Mouse (Mus musculus): ENCODE results near the gene Popdc3. TPM values are rescaled to one million over a fixed set of nuclear protein-coding genes. Genes with fewer than 3 reads are reported as not detected.

Gene Popdc3
- polyA plus RNA-seq, 1 experiment from 2014 or later = 0.44 TPM

DNA sequence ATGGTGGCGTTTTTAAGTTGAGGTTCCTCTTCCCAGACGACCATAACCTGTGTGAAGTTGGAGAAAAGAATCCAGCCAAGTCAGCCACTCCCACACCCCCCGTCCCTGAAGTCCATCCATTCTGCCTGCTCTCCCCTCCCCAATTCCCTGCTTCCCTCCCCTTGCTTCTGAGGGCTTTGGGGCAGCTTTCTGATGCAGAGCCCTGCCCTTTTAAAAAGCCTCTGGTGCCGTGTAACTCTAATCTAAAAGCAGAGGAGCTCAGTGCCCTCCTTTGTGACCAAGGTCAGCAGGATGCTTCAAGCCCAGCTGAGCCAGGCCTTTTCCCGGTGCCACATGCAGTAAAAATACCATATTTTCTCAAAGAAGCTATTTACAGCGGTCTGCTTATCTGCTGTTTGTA lies 31.1 kb upstream of the Popdc3 start:
- no peak overlapping the region for H3K9ac ChIP-seq (ENCODE audit: low read length)
- H3K27ac ChIP-seq (ENCODE audit: low read depth, low read length) = no peak overlapping the region
- H3K27me3 ChIP-seq (replicated peaks; ENCODE audit: control insufficient read depth, insufficient read depth, low read length) = no peaks in the 10 kb centered on the region
- no peak overlapping the region for H3K4me3 ChIP-seq (ENCODE audit: low read depth, low read length)
- no peaks in the 10 kb centered on the region for H3K9me3 ChIP-seq (replicated peaks; ENCODE audit: control insufficient read depth, low read length)
- DNase-seq (ENCODE audit: low spot score) (no peak), ATAC-seq (no peak)
- no peak overlapping the region for H3K4me2 ChIP-seq (ENCODE audit: low read length)
- WGBS = 15% methylated on average over 6 of the region's 6 CpGs
- H3K36me3 ChIP-seq (ENCODE audit: control insufficient read depth, insufficient read depth, low read length) = peaks cover 12% of the 10 kb centered on the region; the same call in 1 of the 2 replicates
- peaks cover 11% of the 10 kb centered on the region for H3K4me1 ChIP-seq (ENCODE audit: control insufficient read depth, insufficient read depth, low read length)

DNA sequence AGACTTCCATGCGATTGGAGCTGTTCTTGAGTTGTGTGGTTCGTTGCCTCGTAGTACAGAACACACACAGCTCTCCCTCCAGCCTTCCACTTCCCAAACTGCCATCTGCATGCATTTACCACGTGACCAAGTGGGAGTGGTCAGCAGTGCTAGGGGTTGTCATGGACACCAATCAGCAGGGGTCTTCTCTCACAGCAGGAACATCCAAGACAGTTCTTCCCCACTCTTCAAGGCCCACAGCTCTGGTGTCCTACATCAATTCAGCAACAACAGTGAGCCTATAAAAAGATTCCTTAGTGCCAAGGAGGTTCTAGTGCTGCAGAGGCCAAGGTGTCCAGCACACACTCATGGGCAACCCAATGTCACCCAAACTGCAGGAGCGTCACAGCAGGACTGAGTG lies 26.8 kb upstream of the Popdc3 start:
- H3K4me2 ChIP-seq (ENCODE audit: low read length) = no peak overlapping the region
- no peaks in the 10 kb centered on the region for H3K27me3 ChIP-seq (replicated peaks; ENCODE audit: control insufficient read depth, insufficient read depth, low read length)
- DNase-seq (ENCODE audit: low spot score) = peak; percentile 36
- no peak overlapping the region for H3K4me3 ChIP-seq (ENCODE audit: low read depth, low read length)
- H3K36me3 ChIP-seq (ENCODE audit: control insufficient read depth, insufficient read depth, low read length) = peaks cover 34% of the 10 kb centered on the region
- peaks cover 12% of the 10 kb centered on the region for H3K4me1 ChIP-seq (ENCODE audit: control insufficient read depth, insufficient read depth, low read length)
- ATAC-seq = peak; percentile 22; the same call in 1 of the 2 replicates
- H3K27ac ChIP-seq (ENCODE audit: low read depth, low read length) = no peak overlapping the region
- H3K9ac ChIP-seq (ENCODE audit: low read length) = no peak overlapping the region
- WGBS = 56% methylated on average over 5 of the region's 5 CpGs
- no peaks in the 10 kb centered on the region for H3K9me3 ChIP-seq (replicated peaks; ENCODE audit: control insufficient read depth, low read length)

DNA sequence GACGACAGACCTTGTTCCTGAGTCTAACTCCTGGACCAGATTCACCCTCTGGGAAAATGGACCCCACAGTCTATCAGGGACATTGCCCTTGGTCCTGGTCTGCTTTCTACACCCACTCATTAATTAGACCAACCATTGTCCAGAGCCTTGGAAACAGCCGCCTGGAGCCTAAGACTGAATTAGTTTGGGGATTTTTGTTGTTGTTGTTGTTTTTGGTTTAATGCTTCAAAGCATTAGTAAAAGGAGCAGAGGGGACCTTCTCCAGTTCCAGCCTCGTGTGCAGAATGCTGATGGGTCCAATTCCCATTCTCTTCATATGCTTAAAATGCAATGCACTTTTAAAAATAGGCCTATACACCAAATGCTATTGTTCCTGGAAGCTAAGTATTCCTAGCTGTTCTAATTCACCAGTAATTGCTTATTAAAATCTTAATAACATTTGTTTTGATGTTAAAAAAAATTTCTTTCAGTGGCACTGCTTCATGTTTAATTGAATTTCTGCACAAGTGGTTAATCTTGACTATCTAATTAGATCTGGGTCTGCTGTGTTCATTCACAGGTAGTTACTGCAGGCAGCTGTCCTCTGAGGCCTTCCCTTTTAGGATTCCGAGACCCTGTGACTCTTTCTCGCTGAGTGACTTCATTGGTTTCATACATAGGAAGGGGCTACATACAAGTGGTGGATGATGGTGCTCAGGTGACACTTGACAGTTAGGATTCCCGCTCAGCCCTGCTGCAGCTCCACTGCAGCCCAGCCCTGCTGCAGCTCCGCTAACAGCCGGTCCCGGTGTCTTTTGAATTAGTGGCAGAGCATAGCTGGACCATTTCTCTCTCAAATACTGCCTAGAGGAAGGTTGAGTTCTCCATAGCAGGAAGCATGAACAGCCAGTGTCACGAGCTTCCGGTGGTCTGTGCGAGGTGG lies 25.9 kb upstream of the Popdc3 start:
- Histone ChIP-seq H3K9ac (ENCODE audit: low read length) (no peak overlapping the region), H3K4me2 (ENCODE audit: low read length) (no peak overlapping the region), H3K4me1 (ENCODE audit: control insufficient read depth, insufficient read depth, low read length) (peaks cover 9% of the 10 kb centered on the region), H3K9me3 (replicated peaks; ENCODE audit: control insufficient read depth, low read length) (no peaks in the 10 kb centered on the region), H3K4me3 (ENCODE audit: low read depth, low read length) (no peak overlapping the region), H3K36me3 (ENCODE audit: control insufficient read depth, insufficient read depth, low read length) (peaks cover 41% of the 10 kb centered on the region), H3K27me3 (replicated peaks; ENCODE audit: control insufficient read depth, insufficient read depth, low read length) (no peaks in the 10 kb centered on the region), H3K27ac (ENCODE audit: low read depth, low read length) (no peak overlapping the region)
- WGBS = 59% methylated on average over 12 of the region's 12 CpGs
- DNase-seq (ENCODE audit: low spot score) (peak; percentile 46), ATAC-seq (peak; percentile 25)

DNA sequence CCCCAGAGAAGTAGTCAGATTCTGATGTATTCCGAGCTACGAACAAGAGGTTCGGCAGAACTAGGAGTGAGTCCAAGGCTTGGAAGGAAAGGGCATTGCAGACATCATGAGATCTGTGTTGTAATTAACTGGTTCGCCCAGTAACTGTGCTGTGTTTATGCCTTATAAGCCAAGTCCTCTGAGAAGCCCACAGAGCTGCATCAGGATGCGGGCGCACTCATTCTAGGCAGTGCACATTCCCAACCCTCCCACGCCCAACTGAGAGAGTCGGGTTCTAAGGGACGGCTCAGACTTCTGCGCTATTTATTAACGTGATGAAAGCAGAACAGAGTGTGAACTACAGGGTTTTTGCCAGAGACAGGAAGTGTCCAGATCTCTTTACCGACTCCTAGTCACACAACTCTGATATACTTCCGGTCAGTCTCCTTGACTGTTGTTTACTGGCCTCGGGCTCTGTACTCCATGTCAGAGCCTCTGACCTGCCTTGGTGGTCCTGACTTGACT lies 23.3 kb upstream of the Popdc3 start:
- H3K4me2 ChIP-seq (ENCODE audit: low read length) = no peak overlapping the region
- H3K36me3 ChIP-seq (ENCODE audit: control insufficient read depth, insufficient read depth, low read length) = peaks cover 63% of the 10 kb centered on the region
- no peak overlapping the region for H3K27ac ChIP-seq (ENCODE audit: low read depth, low read length)
- ATAC-seq (no peak), DNase-seq (ENCODE audit: low spot score) (no peak)
- H3K9me3 ChIP-seq (replicated peaks; ENCODE audit: control insufficient read depth, low read length) = no peaks in the 10 kb centered on the region
- WGBS = 95% methylated on average over 14 of the region's 14 CpGs
- peaks cover 9% of the 10 kb centered on the region for H3K4me1 ChIP-seq (ENCODE audit: control insufficient read depth, insufficient read depth, low read length)
- no peaks in the 10 kb centered on the region for H3K27me3 ChIP-seq (replicated peaks; ENCODE audit: control insufficient read depth, insufficient read depth, low read length)
- H3K4me3 ChIP-seq (ENCODE audit: low read depth, low read length) = no peak overlapping the region
- no peak overlapping the region for H3K9ac ChIP-seq (ENCODE audit: low read length)

DNA sequence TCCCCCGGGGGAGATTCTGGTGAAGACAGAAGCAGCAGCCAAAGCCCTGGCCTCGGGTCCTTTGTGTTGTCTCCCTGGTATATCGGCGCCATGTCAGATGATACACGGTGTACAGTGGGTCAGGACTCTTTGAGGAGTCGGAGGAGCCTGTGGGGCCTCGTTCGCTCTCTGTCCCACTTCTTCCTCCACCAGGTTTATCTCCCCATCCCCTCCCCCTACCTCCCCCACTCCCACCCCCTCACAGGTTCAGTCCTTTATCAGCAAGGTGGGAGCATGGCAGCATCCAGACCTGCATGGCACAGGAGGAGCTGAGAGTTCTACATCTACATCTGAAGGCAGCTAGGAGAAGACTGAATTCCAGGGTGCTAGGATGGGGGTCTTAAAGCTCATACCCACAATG lies 12.0 kb upstream of the Popdc3 start:
- ATAC-seq = no peak

DNA sequence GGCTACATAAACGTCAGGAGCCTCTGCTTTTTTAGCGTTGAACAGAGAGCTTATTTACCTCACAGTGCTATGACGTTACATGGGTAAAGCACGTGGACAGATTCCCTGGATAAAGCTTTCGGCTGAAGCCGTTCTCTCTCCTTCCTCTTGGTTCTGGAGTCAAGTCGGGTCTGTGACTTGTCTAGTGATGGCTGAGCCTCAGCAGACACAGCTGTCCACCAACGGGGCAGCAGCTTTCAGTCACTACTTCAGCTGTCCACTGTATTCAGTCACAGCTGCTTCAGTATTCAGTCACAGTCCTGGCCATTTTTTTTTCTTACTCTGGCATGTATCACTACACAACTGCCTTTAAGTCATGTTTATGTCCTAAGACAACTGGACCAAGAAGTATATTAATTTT lies 4.0 kb upstream of the Popdc3 start:
- no peak for DNase-seq (ENCODE audit: low spot score)
- 87% methylated on average over 8 of the region's 8 CpGs for WGBS

More for the DNA sequence above, 12.0 kb upstream of the Popdc3 start:
- no peaks in the 10 kb centered on the region for H3K36me3 ChIP-seq (ENCODE audit: control insufficient read depth, insufficient read depth, low read length)
- H3K27ac ChIP-seq (ENCODE audit: low read depth, low read length) = no peak overlapping the region
- 87% methylated on average over 8 of the region's 8 CpGs for WGBS
- no peak overlapping the region for H3K4me2 ChIP-seq (ENCODE audit: low read length)
- H3K4me3 ChIP-seq (ENCODE audit: low read depth, low read length) = no peak overlapping the region
- no peaks in the 10 kb centered on the region for H3K27me3 ChIP-seq (replicated peaks; ENCODE audit: control insufficient read depth, insufficient read depth, low read length)
- H3K9me3 ChIP-seq (replicated peaks; ENCODE audit: control insufficient read depth, low read length) = no peaks in the 10 kb centered on the region
- H3K4me1 ChIP-seq (ENCODE audit: control insufficient read depth, insufficient read depth, low read length) = no peaks in the 10 kb centered on the region
- H3K9ac ChIP-seq (ENCODE audit: low read length) = no peak overlapping the region
- DNase-seq (ENCODE audit: low spot score) = no peak

DNA sequence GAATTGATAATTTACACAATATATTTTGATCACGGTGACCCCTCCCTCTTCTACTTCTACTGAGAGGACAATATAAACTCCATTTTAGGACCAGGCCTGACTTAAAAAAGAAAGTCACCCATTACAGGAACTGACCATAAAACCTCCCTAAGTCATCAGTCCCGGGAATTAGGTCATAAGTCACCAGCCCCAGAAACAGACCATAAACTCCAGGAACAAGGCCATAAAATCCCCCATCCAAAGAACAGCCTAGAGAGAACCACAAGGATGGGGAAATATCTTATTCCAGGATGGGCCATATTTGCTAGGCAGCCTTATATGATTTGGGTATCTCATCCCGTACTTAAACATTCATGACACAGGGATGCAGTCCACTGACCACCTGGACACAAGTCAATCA lies 3.6 kb upstream of the Popdc3 start:
- Histone ChIP-seq H3K9ac (ENCODE audit: low read length) (no peak overlapping the region), H3K9me3 (replicated peaks; ENCODE audit: control insufficient read depth, low read length) (no peaks in the 10 kb centered on the region), H3K4me1 (ENCODE audit: control insufficient read depth, insufficient read depth, low read length) (no peaks in the 10 kb centered on the region), H3K4me3 (ENCODE audit: low read depth, low read length) (no peak overlapping the region), H3K4me2 (ENCODE audit: low read length) (no peak overlapping the region), H3K36me3 (ENCODE audit: control insufficient read depth, insufficient read depth, low read length) (no peaks in the 10 kb centered on the region), H3K27ac (ENCODE audit: low read depth, low read length) (no peak overlapping the region), H3K27me3 (replicated peaks; ENCODE audit: control insufficient read depth, insufficient read depth, low read length) (no peaks in the 10 kb centered on the region)
- ATAC-seq = no peak
- no peak for DNase-seq (ENCODE audit: low spot score)
- 95% methylated on average over 3 of the region's 3 CpGs for WGBS

More for the DNA sequence above, 4.0 kb upstream of the Popdc3 start:
- Histone ChIP-seq H3K4me2 (ENCODE audit: low read length) (no peak overlapping the region), H3K36me3 (ENCODE audit: control insufficient read depth, insufficient read depth, low read length) (no peaks in the 10 kb centered on the region), H3K27ac (ENCODE audit: low read depth, low read length) (no peak overlapping the region), H3K4me1 (ENCODE audit: control insufficient read depth, insufficient read depth, low read length) (no peaks in the 10 kb centered on the region), H3K27me3 (replicated peaks; ENCODE audit: control insufficient read depth, insufficient read depth, low read length) (no peaks in the 10 kb centered on the region), H3K4me3 (ENCODE audit: low read depth, low read length) (no peak overlapping the region), H3K9me3 (replicated peaks; ENCODE audit: control insufficient read depth, low read length) (no peaks in the 10 kb centered on the region), H3K9ac (ENCODE audit: low read length) (no peak overlapping the region)
- ATAC-seq = no peak

DNA sequence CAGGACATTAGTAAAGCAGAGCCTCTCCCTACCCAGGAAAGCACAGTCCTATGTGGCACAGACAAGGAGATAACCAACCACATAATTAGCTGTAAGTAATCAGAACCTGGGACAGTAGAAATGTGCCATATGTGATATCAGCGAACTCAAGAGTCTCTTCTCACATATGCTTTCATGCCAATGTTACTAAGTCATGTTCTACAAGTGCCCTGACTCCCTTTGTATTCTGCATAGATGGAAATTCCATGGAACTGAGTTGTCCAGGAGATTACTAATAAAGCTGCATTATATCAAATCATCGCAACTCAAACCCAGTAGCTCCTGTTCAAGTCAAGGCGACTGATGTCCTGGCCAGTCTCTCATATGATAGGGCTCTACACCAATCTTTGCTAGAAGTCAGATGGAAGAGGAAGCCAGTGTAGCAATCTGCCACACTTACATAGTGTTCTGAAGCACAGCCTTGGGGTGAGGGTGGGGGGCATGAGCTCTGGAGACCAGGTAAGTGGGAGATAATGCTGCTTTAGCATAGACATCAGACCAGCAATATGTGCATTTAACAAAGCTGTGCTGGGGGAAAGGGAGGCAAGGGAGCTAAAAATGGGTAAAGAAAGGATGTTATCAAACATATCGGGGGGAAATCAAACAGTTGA lies 2.9 kb downstream of the Popdc3 start:
- DNase-seq (ENCODE audit: low spot score) (no peak), ATAC-seq (no peak)
- no peak overlapping the region for H3K4me2 ChIP-seq (ENCODE audit: low read length)
- H3K9me3 ChIP-seq (replicated peaks; ENCODE audit: control insufficient read depth, low read length) = no peaks in the 10 kb centered on the region
- WGBS = 95% methylated on average over 4 of the region's 4 CpGs
- no peaks in the 10 kb centered on the region for H3K4me1 ChIP-seq (ENCODE audit: control insufficient read depth, insufficient read depth, low read length)
- H3K36me3 ChIP-seq (ENCODE audit: control insufficient read depth, insufficient read depth, low read length) = no peaks in the 10 kb centered on the region
- no peaks in the 10 kb centered on the region for H3K27me3 ChIP-seq (replicated peaks; ENCODE audit: control insufficient read depth, insufficient read depth, low read length)
- no peak overlapping the region for H3K9ac ChIP-seq (ENCODE audit: low read length)
- H3K27ac ChIP-seq (ENCODE audit: low read depth, low read length) = no peak overlapping the region
- no peak overlapping the region for H3K4me3 ChIP-seq (ENCODE audit: low read depth, low read length)

DNA sequence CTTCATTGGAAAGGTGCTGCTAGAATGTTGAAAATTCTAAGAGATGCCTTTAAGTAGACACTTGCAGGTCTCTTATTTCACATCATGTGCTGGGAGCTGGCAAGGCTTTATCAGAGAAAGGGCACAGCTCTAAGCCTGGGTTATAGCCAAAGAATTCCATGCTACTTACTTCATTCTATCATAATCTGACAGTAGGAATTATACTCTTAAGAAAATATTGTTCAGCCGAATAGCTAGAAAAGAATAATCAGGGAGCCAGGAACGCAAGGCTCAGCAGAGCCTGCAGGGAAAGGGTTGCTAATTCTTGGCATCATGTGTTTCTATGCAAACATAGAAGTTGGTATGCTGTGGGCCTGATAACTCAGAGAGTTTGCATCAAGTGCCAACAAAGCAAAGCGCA lies 3.4 kb downstream of the Popdc3 start:
- Histone ChIP-seq H3K9ac (ENCODE audit: low read length) (no peak overlapping the region), H3K9me3 (replicated peaks; ENCODE audit: control insufficient read depth, low read length) (no peaks in the 10 kb centered on the region), H3K4me1 (ENCODE audit: control insufficient read depth, insufficient read depth, low read length) (no peaks in the 10 kb centered on the region), H3K27me3 (replicated peaks; ENCODE audit: control insufficient read depth, insufficient read depth, low read length) (no peaks in the 10 kb centered on the region), H3K36me3 (ENCODE audit: control insufficient read depth, insufficient read depth, low read length) (no peaks in the 10 kb centered on the region), H3K4me3 (ENCODE audit: low read depth, low read length) (no peak overlapping the region), H3K4me2 (ENCODE audit: low read length) (no peak overlapping the region), H3K27ac (ENCODE audit: low read depth, low read length) (no peak overlapping the region)
- DNase-seq (ENCODE audit: low spot score) (no peak), ATAC-seq (no peak)
- WGBS = 91% methylated on average over 3 of the region's 3 CpGs

Measured in forebrain, embryonic 14.5 days (tissue).